Mouse (Mus musculus): ENCODE results near the gene Hoxd12.

- TF ChIP-seq CTCF (IDR thresholded peaks at IDR 0.05; ENCODE audit: borderline replicate concordance, insufficient read depth, low read length) (no peak), POLR2A (IDR thresholded peaks at IDR 0.05; ENCODE audit: low read depth, low read length) (no peak)
Measured at GRCm38 (mm10) chr2:74724244-74725015, 49.6 kb downstream of the Hoxd12 start.
